Mouse (Mus musculus): ENCODE results near the gene Klrb1b. TPM values are rescaled to one million over a fixed set of nuclear protein-coding genes. Genes with fewer than 3 reads are reported as not detected.

The Klrb1b gene
- total RNA-seq, 1 experiment from 2014 or later: 0.20 TPM

DNA sequence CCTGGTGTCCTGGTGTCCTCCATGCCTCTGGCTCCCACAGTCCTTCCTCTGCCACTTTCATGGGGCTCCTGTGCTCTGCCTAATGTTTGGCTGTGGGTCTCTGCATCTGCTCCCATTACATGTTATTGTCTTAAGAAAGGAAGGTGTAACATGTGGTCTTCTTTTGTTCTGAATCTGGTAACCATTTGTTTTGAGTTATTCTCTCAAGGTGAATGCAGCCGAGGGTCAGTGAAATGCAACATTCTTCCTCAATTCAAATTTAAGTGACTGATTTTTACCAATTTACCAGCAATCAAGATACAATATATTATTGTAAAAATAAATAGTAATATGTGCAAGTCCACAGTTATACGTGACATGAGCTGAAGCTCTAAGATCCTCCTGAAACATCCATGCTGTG is 37.0 kb downstream of the Klrb1b start, which contains the start of gene Klrb1c:
TSS of gene Klrb1c (minus strand) at position 101 of the 400 bp plus-strand sequence.
- ATAC-seq (replicated peaks in 1 of 2; ENCODE audit: insufficient read depth in 1 of 2, low FRiP score in 2 of 2, low TSS enrichment in 1 of 2, low read depth in 1 of 2, poor library complexity in 2 of 2, severe bottlenecking in 2 of 2): no peak

DNA sequence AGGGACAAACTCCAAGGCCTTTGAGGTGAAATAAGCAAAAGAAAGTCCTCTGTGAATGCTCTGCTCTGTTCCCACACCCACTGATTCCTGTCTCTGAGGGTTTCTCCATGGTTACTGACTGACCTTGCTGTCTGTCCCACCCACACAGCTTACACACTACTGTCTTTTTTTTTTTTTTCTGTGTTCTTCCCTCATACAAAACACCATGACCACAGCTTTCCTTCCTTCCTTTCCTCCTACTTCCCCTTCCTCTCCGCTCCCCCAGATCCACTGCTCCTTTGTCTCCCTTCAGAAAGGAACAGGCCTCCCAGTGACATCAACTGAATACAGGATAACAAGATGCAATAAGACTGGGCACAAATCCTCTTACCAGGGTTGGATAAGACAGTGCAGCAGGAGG is 37.6 kb downstream of the Klrb1b start:
- no peak; a peak in 1 of 4 replicates for ATAC-seq (replicated peaks in 1 of 2; ENCODE audit: insufficient read depth in 1 of 2, low FRiP score in 2 of 2, low TSS enrichment in 1 of 2, low read depth in 1 of 2, poor library complexity in 2 of 2, severe bottlenecking in 2 of 2)

DNA sequence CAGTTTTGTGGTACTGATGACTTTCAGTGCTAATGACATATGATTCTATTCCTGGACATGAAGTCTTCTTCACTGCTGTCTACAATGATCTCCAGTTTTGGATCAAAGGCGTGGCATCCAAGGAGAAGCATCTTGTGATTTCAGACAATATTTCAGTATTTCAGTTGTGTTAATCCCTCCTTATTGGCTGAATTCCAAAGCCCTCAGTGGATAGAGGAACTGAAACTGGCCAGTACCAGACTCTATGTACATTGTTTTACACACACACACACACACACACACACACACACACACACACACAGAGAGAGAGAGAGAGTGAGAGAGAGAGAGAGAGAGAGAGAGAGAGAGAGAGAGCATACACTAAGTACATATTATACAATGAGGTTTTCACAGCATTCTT is 39.7 kb downstream of the Klrb1b start:
- ATAC-seq (replicated peaks in 1 of 2; ENCODE audit: insufficient read depth in 1 of 2, low FRiP score in 2 of 2, low TSS enrichment in 1 of 2, low read depth in 1 of 2, poor library complexity in 2 of 2, severe bottlenecking in 2 of 2): peak; percentile 35 to 40; a peak in 1 of 4 replicates

DNA sequence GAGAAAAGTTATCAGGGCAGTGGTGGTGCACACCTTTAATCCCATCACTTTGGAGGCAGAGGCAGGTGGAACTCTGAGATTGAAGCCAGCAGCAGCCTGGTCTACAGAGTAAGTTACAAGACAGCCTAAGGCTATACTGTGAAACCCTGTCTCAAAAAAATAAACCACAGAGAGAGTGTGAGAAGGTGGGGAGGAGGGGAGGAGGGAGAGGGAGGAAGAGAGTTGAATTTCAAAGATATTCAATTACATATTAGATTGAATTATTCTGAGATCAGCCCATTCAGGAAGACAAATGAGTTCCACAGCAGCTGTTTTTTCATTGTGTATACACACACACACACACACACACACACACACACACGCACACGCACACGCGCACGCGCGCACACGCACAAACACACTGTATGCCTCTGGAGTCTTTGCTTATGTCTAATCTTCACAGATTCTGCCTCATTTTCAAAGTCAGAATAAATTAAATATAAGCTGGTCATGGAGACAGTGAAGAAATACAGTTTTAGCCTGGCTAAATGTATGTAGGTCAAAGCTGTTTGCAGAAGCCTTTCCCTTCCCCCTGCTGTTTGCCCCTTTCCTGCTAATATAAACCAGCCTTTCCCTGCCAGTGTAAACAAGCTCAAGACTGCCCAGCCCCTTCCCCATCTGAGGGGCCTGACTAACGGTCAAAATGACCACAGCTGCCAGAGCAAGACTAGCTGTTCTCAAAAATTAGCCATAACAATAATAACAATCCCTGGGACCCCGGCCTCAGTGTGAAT is 56.5 kb downstream of the Klrb1b start:
- ATAC-seq (replicated peaks in 1 of 2; ENCODE audit: insufficient read depth in 1 of 2, low FRiP score in 2 of 2, low TSS enrichment in 1 of 2, low read depth in 1 of 2, poor library complexity in 2 of 2, severe bottlenecking in 2 of 2): no peak

DNA sequence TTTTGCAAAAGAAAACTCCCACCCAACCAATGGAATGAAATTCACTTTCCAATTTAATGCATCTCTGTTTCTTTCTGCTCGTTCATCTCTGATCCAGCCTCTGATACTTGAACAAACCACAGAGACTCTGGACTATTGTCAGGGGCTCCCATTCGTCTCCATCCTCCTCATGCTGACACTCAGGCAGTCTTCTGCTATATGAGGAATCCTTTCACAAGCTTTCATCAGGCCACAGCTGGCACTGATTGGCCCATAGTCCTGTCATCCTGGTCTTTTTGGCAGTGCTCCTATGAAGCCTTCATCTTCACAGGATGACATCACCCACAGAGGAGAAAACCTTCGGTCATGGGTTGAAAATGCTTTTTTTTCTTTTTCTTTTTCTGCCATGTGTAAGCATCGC is 58.1 kb downstream of the Klrb1b start:
- no peak for ATAC-seq (replicated peaks in 1 of 2; ENCODE audit: insufficient read depth in 1 of 2, low FRiP score in 2 of 2, low TSS enrichment in 1 of 2, low read depth in 1 of 2, poor library complexity in 2 of 2, severe bottlenecking in 2 of 2)

DNA sequence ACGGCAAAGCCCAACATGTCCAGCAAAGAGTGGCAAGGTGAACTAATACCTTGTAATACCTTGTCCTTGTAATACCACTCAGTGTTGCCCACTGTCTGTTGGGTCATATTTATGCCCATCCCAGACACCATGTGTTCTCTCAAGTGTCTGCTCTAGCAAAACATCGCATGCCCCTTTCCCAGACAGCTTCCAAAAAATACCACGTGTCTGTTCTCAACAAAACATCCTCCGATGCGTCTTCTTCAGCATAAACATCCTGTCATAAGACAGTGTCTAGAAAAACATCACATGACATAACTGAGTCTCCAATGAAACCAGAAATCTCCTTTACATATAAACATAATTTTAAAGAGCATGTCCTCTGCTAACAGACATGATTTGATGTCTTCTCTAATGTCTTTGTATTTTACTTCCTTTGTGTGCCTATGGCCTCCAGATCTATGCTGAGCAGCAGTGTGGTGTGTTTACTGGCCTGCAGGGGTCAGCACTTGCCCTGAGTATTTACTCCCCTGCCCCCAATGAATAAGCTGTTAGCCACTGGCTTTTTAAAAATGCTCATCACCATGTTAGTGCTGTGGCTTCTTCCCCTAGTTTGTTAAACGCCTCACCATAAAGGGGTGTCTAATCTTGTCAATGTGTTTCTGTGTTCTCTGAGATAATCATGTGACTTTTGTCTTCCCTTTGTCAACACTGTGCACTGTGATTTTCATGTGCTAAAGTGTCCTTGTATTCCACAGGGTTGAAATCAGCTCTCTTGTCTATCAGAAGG is 59.5 kb downstream of the Klrb1b start:
- ATAC-seq (replicated peaks in 1 of 2; ENCODE audit: insufficient read depth in 1 of 2, low FRiP score in 2 of 2, low TSS enrichment in 1 of 2, low read depth in 1 of 2, poor library complexity in 2 of 2, severe bottlenecking in 2 of 2): peak; percentile 75 to 84

DNA sequence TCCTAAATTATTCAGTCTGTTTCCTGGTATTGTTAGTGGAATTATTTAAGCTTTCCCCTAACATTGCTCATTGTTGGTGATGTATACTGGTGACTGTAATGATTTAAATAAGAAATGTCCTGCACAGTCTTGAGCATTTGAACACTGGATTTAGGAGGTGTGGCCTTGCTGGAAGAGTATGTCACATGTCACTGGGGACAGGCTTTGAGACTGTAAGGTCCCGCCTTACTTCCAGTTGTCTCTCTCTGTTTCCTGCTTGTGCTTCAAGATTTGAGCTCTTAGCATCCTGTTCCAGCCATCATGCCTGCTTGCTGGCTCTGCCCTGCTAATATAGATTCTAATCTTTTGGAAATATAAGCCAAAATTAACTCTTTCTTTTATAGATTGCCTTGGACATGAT is 60.9 kb downstream of the Klrb1b start:
- ATAC-seq (replicated peaks in 1 of 2; ENCODE audit: insufficient read depth in 1 of 2, low FRiP score in 2 of 2, low TSS enrichment in 1 of 2, low read depth in 1 of 2, poor library complexity in 2 of 2, severe bottlenecking in 2 of 2): no peak

DNA sequence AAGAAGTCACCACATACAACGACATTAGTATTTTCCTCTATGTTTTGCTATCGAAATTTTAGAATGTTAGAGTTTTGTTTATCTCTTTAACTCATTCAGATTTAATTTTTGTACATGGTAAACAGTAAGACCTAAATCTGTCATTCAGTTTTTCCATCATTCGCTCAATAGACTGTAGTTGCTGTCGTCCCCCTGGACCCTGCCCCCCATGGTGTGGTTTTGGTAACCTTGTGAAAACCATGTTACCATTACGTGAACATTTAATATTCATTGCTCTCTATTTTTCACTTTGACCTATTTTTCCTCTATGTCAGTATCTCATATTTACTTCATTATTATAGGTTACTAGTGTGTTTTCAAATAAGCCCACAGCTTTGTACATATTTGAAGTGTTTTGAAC is 61.5 kb downstream of the Klrb1b start:
- ATAC-seq (replicated peaks in 1 of 2; ENCODE audit: insufficient read depth in 1 of 2, low FRiP score in 2 of 2, low TSS enrichment in 1 of 2, low read depth in 1 of 2, poor library complexity in 2 of 2, severe bottlenecking in 2 of 2): no peak

DNA sequence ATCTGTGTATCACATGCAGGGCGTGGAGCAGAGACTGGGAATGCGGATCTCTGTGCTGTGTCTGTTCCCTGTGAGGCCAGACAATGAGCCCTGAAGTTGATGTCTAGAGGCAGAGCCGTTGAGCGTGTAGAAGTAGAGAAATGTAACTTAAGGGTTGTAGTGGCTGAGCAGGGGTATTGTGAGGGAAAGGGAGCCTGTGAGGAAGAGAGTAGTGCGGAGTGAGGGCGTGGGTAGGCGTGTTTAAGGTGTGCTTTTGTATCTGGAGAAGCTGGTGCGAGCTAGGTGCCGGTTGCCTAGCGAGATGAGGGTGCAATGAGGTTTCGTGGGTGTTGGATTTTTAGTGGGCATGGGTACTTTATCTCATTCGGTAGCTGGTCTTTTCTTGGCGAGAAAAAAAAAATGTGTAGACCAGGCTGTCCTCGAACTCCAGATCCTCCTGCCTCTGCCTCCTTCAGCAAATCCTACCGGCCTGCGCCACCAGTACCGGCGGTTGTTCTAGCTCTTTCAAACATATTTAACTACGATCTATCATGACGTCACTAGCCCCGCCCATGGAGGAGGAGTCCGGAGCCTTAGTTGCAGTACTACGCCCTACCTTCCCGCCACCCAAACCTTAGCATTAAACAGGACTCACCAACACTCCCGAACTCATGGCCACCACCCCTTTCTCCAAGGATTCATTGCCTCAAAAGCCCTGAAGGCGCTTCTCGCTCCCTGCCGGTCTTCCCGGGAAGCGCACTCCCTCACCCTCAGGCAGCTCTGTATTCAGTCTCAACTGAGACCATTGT is 62.2 kb downstream of the Klrb1b start:
- peak; percentile 73 to 75 for ATAC-seq (replicated peaks in 1 of 2; ENCODE audit: insufficient read depth in 1 of 2, low FRiP score in 2 of 2, low TSS enrichment in 1 of 2, low read depth in 1 of 2, poor library complexity in 2 of 2, severe bottlenecking in 2 of 2)

Other genes starting within 250 kb of the Klrb1b start
- gene A2ml1, start 244.7 kb downstream of the Klrb1b start, total RNA-seq (2017): not detected in 2 replicates
- gene Klrb1a, start 202.8 kb downstream of the Klrb1b start, total RNA-seq (2017): 3.1 TPM in 1 of 2 replicates, not detected in the other
- gene Clec2h, start 163.9 kb downstream of the Klrb1b start, total RNA-seq (2017): not detected in 2 replicates
- not detected in 2 replicates for gene Klrb1, start 103.3 kb downstream of the Klrb1b start, total RNA-seq (2017)
- gene Klrb1c, start 37.1 kb downstream of the Klrb1b start, total RNA-seq (2017): 4.6 and 5.6 TPM in 2 replicates
- 1.1 TPM in 1 of 2 replicates, not detected in the other for gene Gm44511, start within 50 bp of the Klrb1b start, total RNA-seq (2017)
- gene Clec2i, start 61.3 kb upstream of the Klrb1b start, total RNA-seq (2017): 17.0 and 22.4 TPM in 2 replicates
- gene BC035044, start 64.8 kb upstream of the Klrb1b start, total RNA-seq (2017): 109 and 150 TPM in 2 replicates
- not detected in 2 replicates for gene Clec2g, start 108.0 kb upstream of the Klrb1b start, total RNA-seq (2017)
- gene Klrb1f, start 219.6 kb upstream of the Klrb1b start, total RNA-seq (2017): 0.15 and 8.1 TPM in 2 replicates

Measured in hematopoietic stem cell, adult 5-6 weeks (primary cell).